Mouse (Mus musculus) testis, adult 2 months (tissue): ENCODE data around the gene Ehmt2. TPM values are rescaled to one million over a fixed set of nuclear protein-coding genes. Genes with fewer than 3 reads are reported as not detected.
"Not testable (repeated sequence)": the region's sequence is repeated elsewhere in the genome, so short reads cannot be mapped to it uniquely, and the experiment has no call there.

ENCODE experiments used
- H3K27ac ChIP-seq: fragments of 200-500 bp; 2 replicates; pipeline ENCODE4 v1.5.1; 2012; ENCODE audit warnings: low read depth, low read length; ENCODE audit not compliant: control insufficient read depth, insufficient read depth
- H3K27me3 ChIP-seq: fragments of 200-500 bp; 2 replicates; pipeline ENCODE4 v1.6.1; 2012; ENCODE audit warnings: mild to moderate bottlenecking, low read length, moderate library complexity; ENCODE audit not compliant: control insufficient read depth, insufficient read depth
- H3K36me3 ChIP-seq: fragments of 200-500 bp; 2 replicates; pipeline ENCODE4 v1.6.1; 2012; ENCODE audit warnings: mild to moderate bottlenecking, low read length; ENCODE audit not compliant: control insufficient read depth, insufficient read depth
- H3K4me1 ChIP-seq: fragments of 200-500 bp; 2 replicates; pipeline ENCODE4 v1.6.1; 2012; ENCODE audit warnings: low read length; ENCODE audit not compliant: control insufficient read depth, insufficient read depth
- H3K4me3 ChIP-seq: fragments of 200-500 bp; 2 replicates; pipeline ENCODE4 v1.5.1; 2012; ENCODE audit warnings: low read depth, mild to moderate bottlenecking, low read length, moderate library complexity, mixed read lengths; ENCODE audit not compliant: control insufficient read depth
- CTCF ChIP-seq: fragments of 200-500 bp; IDR thresholded peaks from 2 replicates; pipeline ENCODE4 v1.5.1; 2012; ENCODE audit warnings: low read depth, mild to moderate bottlenecking, inconsistent platforms, low read length, moderate library complexity; ENCODE audit not compliant: control insufficient read depth, insufficient read depth, insufficient replicate concordance
- POLR2A ChIP-seq: fragments of 200-500 bp; IDR thresholded peaks from 2 replicates; pipeline ENCODE4 v1.6.1; 2012; ENCODE audit warnings: low read depth, mild to moderate bottlenecking, inconsistent platforms, low read length, moderate library complexity; ENCODE audit not compliant: control insufficient read depth
- polyA plus RNA-seq: library from polyadenylated mRNA; depleted of rRNA; stranded (reverse); fragments of >200 nt; gene quantifications from 2 replicates; pipeline ENCODE4 v1.2.3, GENCODE M21; 2012

Ehmt2 gene
- polyA plus RNA-seq, 1 experiment: 344 TPM

DNA sequence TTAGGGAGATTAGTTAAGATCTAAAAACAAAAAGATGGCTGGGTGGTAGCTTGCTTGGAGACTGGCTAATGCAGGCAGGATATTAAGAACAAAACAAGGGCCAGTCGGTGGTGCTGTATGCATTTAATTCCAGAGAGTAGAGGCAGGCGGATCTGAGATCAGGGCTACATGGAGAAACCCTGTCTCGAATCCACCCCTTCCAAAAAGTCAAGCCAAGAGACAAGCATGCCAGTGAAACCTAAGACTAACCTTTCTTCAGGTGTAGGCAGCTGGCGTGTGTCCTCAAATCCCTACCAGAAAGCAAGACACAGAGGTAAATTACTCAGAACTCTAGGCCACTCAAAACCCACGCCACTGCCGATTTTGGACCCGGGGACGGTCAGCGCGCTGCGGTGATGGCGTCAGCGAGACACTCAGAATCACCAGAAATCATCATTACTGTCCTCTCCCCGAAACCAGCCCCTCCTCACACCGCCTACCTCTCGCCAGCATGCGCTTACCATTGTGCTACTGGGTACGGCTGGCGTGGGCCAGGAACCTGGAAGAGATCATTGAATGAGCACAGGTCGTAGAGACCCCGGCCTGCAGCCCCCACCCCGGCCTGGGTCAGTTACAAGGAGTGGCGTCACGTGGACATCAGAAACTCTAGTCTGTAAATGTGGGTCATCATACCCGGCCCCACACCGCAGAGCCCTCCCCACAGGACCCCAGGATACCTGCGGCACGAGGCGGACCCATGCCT lies 53.5 kb downstream of the Ehmt2 start:
- Histone ChIP-seq H3K4me1 (peaks cover 4% of the 10 kb centered on the region; the same call in 1 of the 2 replicates), H3K27me3 (no peaks in the 10 kb centered on the region), H3K36me3 (no peaks in the 10 kb centered on the region), H3K4me3 (peak overlapping the region; percentile 97), H3K27ac (peak overlapping the region; percentile 90)
- no peak for TF ChIP-seq CTCF
- no peak for TF ChIP-seq POLR2A

DNA sequence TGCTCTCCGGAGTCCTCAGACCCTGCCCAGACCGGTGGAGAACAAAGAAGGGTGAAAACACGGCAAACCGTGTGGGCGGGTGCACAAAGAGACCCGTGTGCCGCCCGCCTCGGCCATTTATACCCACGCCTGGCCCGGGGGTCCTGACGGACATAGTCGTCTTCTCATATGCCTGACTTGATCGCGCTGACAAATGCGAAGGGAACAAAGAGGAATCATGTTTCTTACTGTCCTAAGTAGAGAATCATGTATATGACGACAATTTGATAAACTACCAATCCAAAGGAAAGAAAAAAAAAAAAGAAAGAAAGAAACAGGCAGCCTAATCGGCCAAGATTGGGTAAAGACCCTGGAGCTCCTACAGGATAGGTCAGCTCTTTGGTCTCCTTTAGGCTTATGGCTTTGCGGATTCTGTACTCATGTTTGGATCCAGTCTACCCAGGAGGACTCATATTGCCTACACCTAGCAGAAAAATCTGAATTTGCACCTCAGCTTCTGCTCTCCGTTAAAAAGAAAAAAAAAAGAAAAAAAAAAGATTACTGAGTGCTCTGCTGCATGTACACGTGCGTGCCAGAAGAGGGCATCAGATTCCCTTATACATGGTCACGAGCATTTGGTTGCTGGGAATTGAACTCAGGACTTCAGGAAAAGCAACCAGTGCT lies 54.2 kb downstream of the Ehmt2 start:
- Histone ChIP-seq H3K36me3 (no peaks in the 10 kb centered on the region), H3K27ac (peak overlapping the region; percentile 90), H3K4me1 (peaks cover 4% of the 10 kb centered on the region; the same call in 1 of the 2 replicates), H3K4me3 (peak overlapping the region; percentile 97), H3K27me3 (no peaks in the 10 kb centered on the region)
- peak; percentile 99 for TF ChIP-seq POLR2A
- no peak for TF ChIP-seq CTCF

- 0 out of 2 replicates have a peak overlapping the region, but pooled peaks have one; percentile 90 for H3K27ac ChIP-seq
Observed at GRCm38 (mm10) chr17:34953258-34953657, 55.0 kb downstream of the Ehmt2 start.

DNA sequence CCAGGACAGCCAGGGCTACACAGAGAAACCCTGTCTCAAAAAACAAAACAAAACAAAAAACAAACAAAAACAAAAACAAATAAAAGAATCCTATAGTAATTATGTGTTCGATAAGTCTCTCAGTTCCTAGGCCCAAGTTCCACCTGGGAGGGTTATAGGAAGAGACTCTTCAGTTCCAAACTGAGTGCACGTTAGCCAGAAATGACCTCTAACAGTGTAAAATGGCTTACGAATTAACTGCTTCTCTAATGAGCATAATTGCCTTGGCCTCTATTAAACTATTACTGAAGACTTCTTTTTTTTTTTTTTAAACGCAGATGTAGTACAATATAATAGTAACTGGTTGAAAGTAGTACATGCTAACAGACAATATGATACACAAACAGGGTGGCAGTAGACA lies 55.6 kb downstream of the Ehmt2 start:
- no peaks in the 10 kb centered on the region for H3K36me3 ChIP-seq
- H3K4me3 ChIP-seq: no peak overlapping the region
- no peaks in the 10 kb centered on the region for H3K27me3 ChIP-seq
- no peak for TF ChIP-seq POLR2A
- no peak for TF ChIP-seq CTCF
- H3K4me1 ChIP-seq: peaks cover 4% of the 10 kb centered on the region; the same call in 1 of the 2 replicates
- H3K27ac ChIP-seq: no peak overlapping the region

More at GRCm38 (mm10) chr17:34953258-34953657, 55.0 kb downstream of the Ehmt2 start:
- Histone ChIP-seq H3K4me1 (peaks cover 4% of the 10 kb centered on the region; the same call in 1 of the 2 replicates), H3K4me3 (no peak overlapping the region), H3K36me3 (no peaks in the 10 kb centered on the region), H3K27me3 (no peaks in the 10 kb centered on the region)
- no peak for TF ChIP-seq CTCF
- TF ChIP-seq POLR2A: no peak

DNA sequence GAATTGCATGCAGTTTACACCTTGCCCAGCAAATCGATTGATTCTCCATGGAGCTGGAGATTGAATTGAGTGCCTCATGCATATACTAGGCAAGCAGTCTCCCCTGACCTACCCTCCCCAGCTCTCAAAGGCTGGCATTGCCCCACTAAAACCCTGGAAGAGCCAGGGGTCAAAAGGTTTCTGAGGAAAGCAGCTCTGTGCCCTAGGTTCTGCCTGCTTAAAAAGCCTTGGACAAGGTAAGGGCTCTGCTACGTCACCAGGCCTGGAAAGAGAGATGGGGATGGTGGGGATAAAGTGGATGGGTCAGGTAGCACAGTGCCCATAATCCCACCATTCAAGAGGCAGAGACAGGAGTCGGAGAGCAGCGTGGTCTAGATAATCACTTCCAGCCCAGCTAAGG lies 56.6 kb downstream of the Ehmt2 start:
- no peaks in the 10 kb centered on the region for H3K36me3 ChIP-seq
- TF ChIP-seq CTCF (no peak), POLR2A (no peak)
- no peak overlapping the region for H3K27ac ChIP-seq
- no peaks in the 10 kb centered on the region for H3K27me3 ChIP-seq
- H3K4me3 ChIP-seq: no peak overlapping the region
- H3K4me1 ChIP-seq: peaks cover 9% of the 10 kb centered on the region

DNA sequence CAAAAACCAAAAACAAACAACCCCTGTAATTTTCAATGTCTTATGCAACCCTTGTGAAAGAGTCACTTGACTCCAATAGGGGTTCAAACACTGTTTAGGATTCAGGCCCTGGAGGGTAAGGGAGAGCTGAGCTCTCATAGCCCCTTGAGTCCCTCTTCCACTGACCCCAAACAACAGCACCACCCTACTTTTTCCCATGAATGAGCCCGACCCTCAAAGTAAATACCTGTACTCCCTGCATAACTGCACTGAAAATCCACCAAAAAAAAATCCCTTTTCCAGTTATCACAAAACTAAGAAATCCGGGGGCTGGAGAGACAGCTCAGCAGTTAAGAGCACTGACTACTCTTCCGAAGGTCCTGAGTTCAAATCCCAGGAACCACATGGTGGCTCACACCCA lies 57.6 kb downstream of the Ehmt2 start:
- H3K4me1 ChIP-seq: peaks cover 12% of the 10 kb centered on the region
- no peak for TF ChIP-seq CTCF
- TF ChIP-seq POLR2A: no peak
- no peaks in the 10 kb centered on the region for H3K27me3 ChIP-seq
- H3K27ac ChIP-seq: no peak overlapping the region
- H3K36me3 ChIP-seq: no peaks in the 10 kb centered on the region
- H3K4me3 ChIP-seq: no peak overlapping the region

DNA sequence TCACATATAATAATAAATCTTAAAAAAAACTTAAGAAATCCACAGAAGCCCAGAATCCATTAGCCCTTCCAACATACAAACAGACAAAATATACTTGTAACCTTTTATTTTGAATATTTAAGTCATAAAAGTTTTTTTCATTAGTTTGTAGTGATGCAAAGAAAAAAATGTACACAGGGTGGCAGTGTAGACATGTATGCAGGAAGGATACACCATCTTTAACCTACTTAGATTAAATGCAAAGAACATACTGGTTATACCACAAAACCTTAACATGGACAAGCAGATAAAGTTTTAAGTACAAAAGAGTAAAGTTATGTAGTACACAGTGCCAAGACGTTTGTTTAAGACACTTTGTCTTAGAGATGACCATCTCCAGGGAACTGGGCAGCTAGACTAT lies 58.1 kb downstream of the Ehmt2 start:
- H3K4me1 ChIP-seq: peaks cover 12% of the 10 kb centered on the region
- H3K4me3 ChIP-seq: no peak overlapping the region
- no peak overlapping the region for H3K27ac ChIP-seq
- TF ChIP-seq POLR2A: no peak
- TF ChIP-seq CTCF: no peak
- no peaks in the 10 kb centered on the region for H3K27me3 ChIP-seq
- no peaks in the 10 kb centered on the region for H3K36me3 ChIP-seq

DNA sequence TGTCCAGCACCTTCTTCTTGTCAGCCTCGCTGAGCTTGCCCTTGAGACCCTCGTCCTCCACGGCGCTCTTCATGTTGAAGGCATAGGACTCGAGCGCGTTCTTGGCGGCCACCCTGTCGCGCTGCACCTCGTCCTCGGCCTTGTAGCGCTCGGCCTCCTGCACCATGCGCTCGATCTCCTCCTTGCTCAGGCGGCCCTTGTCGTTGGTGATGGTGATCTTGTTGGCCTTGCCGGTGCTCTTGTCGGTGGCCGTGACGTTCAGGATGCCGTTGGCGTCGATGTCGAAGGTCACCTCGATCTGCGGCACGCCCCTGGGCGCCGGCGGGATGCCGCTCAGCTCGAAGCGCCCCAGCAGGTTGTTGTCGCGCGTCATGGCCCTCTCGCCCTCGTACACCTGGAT lies 59.0 kb downstream of the Ehmt2 start:
- H3K4me3 ChIP-seq, H3K36me3 ChIP-seq, H3K27ac ChIP-seq, H3K27me3 ChIP-seq, H3K4me1 ChIP-seq: not testable (repeated sequence)

DNA sequence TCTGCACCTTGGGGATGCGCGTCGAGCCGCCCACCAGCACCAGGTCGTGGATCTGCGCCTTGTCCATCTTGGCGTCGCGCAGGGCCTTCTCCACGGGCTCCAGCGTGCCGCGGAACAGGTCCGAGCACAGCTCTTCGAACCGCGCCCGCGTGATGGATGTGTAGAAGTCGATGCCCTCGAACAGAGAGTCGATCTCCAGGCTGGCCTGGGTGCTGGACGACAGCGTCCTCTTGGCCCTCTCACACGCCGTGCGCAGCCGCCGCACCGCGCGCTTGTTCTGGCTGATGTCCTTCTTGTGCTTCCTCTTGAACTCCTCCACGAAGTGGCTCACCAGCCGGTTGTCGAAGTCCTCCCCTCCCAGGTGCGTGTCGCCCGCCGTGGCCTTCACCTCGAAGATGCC lies 59.7 kb downstream of the Ehmt2 start:
- H3K27me3 ChIP-seq, H3K36me3 ChIP-seq, H3K4me3 ChIP-seq, H3K27ac ChIP-seq, H3K4me1 ChIP-seq: not testable (repeated sequence)

DNA sequence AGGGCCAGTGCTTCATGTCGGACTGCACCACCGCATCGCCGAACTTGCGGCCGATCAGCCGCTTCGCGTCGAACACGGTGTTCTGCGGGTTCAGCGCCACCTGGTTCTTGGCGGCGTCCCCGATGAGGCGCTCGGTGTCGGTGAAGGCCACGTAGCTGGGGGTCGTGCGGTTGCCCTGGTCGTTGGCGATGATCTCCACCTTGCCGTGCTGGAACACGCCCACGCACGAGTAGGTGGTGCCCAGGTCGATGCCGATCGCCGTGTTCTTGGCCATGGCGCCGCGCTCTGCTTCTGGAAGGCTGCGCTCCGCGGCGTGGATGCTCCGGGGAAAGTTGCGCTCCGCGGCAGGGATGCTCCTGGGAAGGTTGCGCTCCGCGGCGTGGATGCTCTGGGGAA lies 60.5 kb downstream of the Ehmt2 start:
- peak overlapping the region; percentile 46 for H3K4me3 ChIP-seq
- H3K27me3 ChIP-seq, H3K36me3 ChIP-seq, H3K4me1 ChIP-seq, H3K27ac ChIP-seq: not testable (repeated sequence)
